Mouse (Mus musculus) liver, postnatal 0 days (tissue): ENCODE results near the gene Plxna2.

Source experiments
- CTCF ChIP-seq: sonication (generic); IDR thresholded peaks from 2 replicates; pipeline ENCODE4 v1.5.1; 2016; ENCODE audit warnings: antibody characterized with exemption, low read depth
- EP300 ChIP-seq: IDR thresholded peaks from 2 replicates; pipeline ENCODE4 v1.6.1; 2016; ENCODE audit warnings: antibody characterized with exemption, low read depth, mild to moderate bottlenecking

GRCm38 (mm10) chr1:194774350-194774749, 156.3 kb downstream of the Plxna2 start:
- TF ChIP-seq EP300 (peak; percentile 54; the same call in 1 of the 2 replicates), CTCF (no peak)
